Mouse (Mus musculus) heart, postnatal 14 days (tissue): Measurements from ENCODE around the gene Abhd12b. TPM values are rescaled to one million over a fixed set of nuclear protein-coding genes. Genes with fewer than 3 reads are reported as not detected.

Source experiments
- total RNA-seq, 2 experiments: library from RNA; stranded (reverse); gene quantifications; 2 replicates each; pipeline ENCODE4 v1.2.3; 2021

Gene Abhd12b
- total RNA-seq, 2 experiments from 2014 or later = not detected

Other genes with a start within 250 kb of the Abhd12b start
- 10 to 100 TPM; 30.0 to 31.4 TPM for gene Sav1, start 167.1 kb upstream of the Abhd12b start, total RNA-seq
- gene Nin, start 40.4 kb upstream of the Abhd12b start, total RNA-seq = 10 to 100 TPM; 21.8 to 26.1 TPM
- 1 to 10 TPM; 5.9 to 8.3 TPM for gene Pygl, start 77.3 kb downstream of the Abhd12b start, total RNA-seq
- gene Trim9, start 193.5 kb downstream of the Abhd12b start, total RNA-seq = under 1 TPM; 0.38 to 0.39 TPM